Mouse (Mus musculus): ENCODE results near the gene Ccdc167. TPM values are rescaled to one million over a fixed set of nuclear protein-coding genes. Genes with fewer than 3 reads are reported as not detected.

The Ccdc167 gene
- polyA plus RNA-seq, 1 experiment from 2014 or later = 13.8 TPM

GRCm38 (mm10) chr17:29680174-29680573 is 36.7 kb downstream of the Ccdc167 start:
- no peak for ATAC-seq (replicated peaks; ENCODE audit: insufficient number of reproducible peaks, low FRiP score, low TSS enrichment, low read depth)
- no peak overlapping the region for H3K4me3 ChIP-seq (ENCODE audit: low read depth, low read length)

GRCm38 (mm10) chr17:29679038-29679767 is 37.6 kb downstream of the Ccdc167 start:
- ATAC-seq (replicated peaks; ENCODE audit: insufficient number of reproducible peaks, low FRiP score, low TSS enrichment, low read depth) (no peak), DNase-seq (ENCODE audit: low spot score) (no peak)
- Histone ChIP-seq H3K4me2 (ENCODE audit: low read depth, low read length) (no peak overlapping the region), H3K27ac (replicated peaks; ENCODE audit: low read depth, low read length) (no peak overlapping the region), H3K36me3 (replicated peaks; ENCODE audit: control insufficient read depth, insufficient read depth, low read depth, low read length) (peaks cover 15% of the 10 kb centered on the region), H3K4me3 (ENCODE audit: low read depth, low read length) (no peak overlapping the region), H3K27me3 (ENCODE audit: control insufficient read depth, insufficient read depth, low read length) (no peaks in the 10 kb centered on the region), H3K9me3 (replicated peaks; ENCODE audit: control insufficient read depth, low read length) (no peaks in the 10 kb centered on the region), H3K9ac (replicated peaks; ENCODE audit: low read length) (no peak overlapping the region), H3K4me1 (ENCODE audit: control insufficient read depth, insufficient read depth, low read length) (no peaks in the 10 kb centered on the region)
- 85% methylated on average over 6 of the region's 6 CpGs for WGBS

More at GRCm38 (mm10) chr17:29680174-29680573, 36.7 kb downstream of the Ccdc167 start:
- H3K36me3 ChIP-seq (replicated peaks; ENCODE audit: control insufficient read depth, insufficient read depth, low read depth, low read length) = peaks cover 16% of the 10 kb centered on the region
- no peaks in the 10 kb centered on the region for H3K27me3 ChIP-seq (ENCODE audit: control insufficient read depth, insufficient read depth, low read length)
- DNase-seq (ENCODE audit: low spot score) = no peak
- H3K4me2 ChIP-seq (ENCODE audit: low read depth, low read length) = no peak overlapping the region
- WGBS = 74% methylated on average over 2 of the region's 2 CpGs
- no peak overlapping the region for H3K27ac ChIP-seq (replicated peaks; ENCODE audit: low read depth, low read length)
- H3K4me1 ChIP-seq (ENCODE audit: control insufficient read depth, insufficient read depth, low read length) = no peaks in the 10 kb centered on the region
- no peak overlapping the region for H3K9ac ChIP-seq (replicated peaks; ENCODE audit: low read length)
- no peaks in the 10 kb centered on the region for H3K9me3 ChIP-seq (replicated peaks; ENCODE audit: control insufficient read depth, low read length)

GRCm38 (mm10) chr17:29678526-29678925 is 38.3 kb downstream of the Ccdc167 start:
- Histone ChIP-seq H3K9ac (replicated peaks; ENCODE audit: low read length) (no peak overlapping the region), H3K9me3 (replicated peaks; ENCODE audit: control insufficient read depth, low read length) (no peaks in the 10 kb centered on the region), H3K4me1 (ENCODE audit: control insufficient read depth, insufficient read depth, low read length) (no peaks in the 10 kb centered on the region), H3K4me2 (ENCODE audit: low read depth, low read length) (no peak overlapping the region), H3K27me3 (ENCODE audit: control insufficient read depth, insufficient read depth, low read length) (no peaks in the 10 kb centered on the region), H3K27ac (replicated peaks; ENCODE audit: low read depth, low read length) (no peak overlapping the region), H3K36me3 (replicated peaks; ENCODE audit: control insufficient read depth, insufficient read depth, low read depth, low read length) (peaks cover 15% of the 10 kb centered on the region), H3K4me3 (ENCODE audit: low read depth, low read length) (no peak overlapping the region)
- 87% methylated on average over 8 of the region's 8 CpGs for WGBS
- ATAC-seq (replicated peaks; ENCODE audit: insufficient number of reproducible peaks, low FRiP score, low TSS enrichment, low read depth) = no peak
- DNase-seq (ENCODE audit: low spot score) = no peak

- H3K9me3 ChIP-seq (replicated peaks; ENCODE audit: control insufficient read depth, low read length) = no peaks in the 10 kb centered on the region
- H3K27ac ChIP-seq (replicated peaks; ENCODE audit: low read depth, low read length) = no peak overlapping the region
- no peak overlapping the region for H3K4me2 ChIP-seq (ENCODE audit: low read depth, low read length)
- no peak overlapping the region for H3K4me3 ChIP-seq (ENCODE audit: low read depth, low read length)
- ATAC-seq (replicated peaks; ENCODE audit: insufficient number of reproducible peaks, low FRiP score, low TSS enrichment, low read depth) = no peak
- no peak overlapping the region for H3K9ac ChIP-seq (replicated peaks; ENCODE audit: low read length)
- no peaks in the 10 kb centered on the region for H3K27me3 ChIP-seq (ENCODE audit: control insufficient read depth, insufficient read depth, low read length)
- no peaks in the 10 kb centered on the region for H3K4me1 ChIP-seq (ENCODE audit: control insufficient read depth, insufficient read depth, low read length)
- WGBS = 90% methylated on average over 4 of the region's 4 CpGs
- DNase-seq (ENCODE audit: low spot score) = no peak
- peaks cover 12% of the 10 kb centered on the region for H3K36me3 ChIP-seq (replicated peaks; ENCODE audit: control insufficient read depth, insufficient read depth, low read depth, low read length)
Observed at GRCm38 (mm10) chr17:29673325-29673724, 43.5 kb downstream of the Ccdc167 start.

- H3K4me3 ChIP-seq (ENCODE audit: low read depth, low read length) = no peak overlapping the region
- 91% methylated on average over 2 of the region's 2 CpGs for WGBS
- peaks cover 10% of the 10 kb centered on the region for H3K36me3 ChIP-seq (replicated peaks; ENCODE audit: control insufficient read depth, insufficient read depth, low read depth, low read length)
- no peak overlapping the region for H3K9ac ChIP-seq (replicated peaks; ENCODE audit: low read length)
- H3K9me3 ChIP-seq (replicated peaks; ENCODE audit: control insufficient read depth, low read length) = no peaks in the 10 kb centered on the region
- H3K4me2 ChIP-seq (ENCODE audit: low read depth, low read length) = no peak overlapping the region
- ATAC-seq (replicated peaks; ENCODE audit: insufficient number of reproducible peaks, low FRiP score, low TSS enrichment, low read depth) = no peak
- H3K27ac ChIP-seq (replicated peaks; ENCODE audit: low read depth, low read length) = no peak overlapping the region
- H3K27me3 ChIP-seq (ENCODE audit: control insufficient read depth, insufficient read depth, low read length) = no peaks in the 10 kb centered on the region
- DNase-seq (ENCODE audit: low spot score) = no peak
- no peaks in the 10 kb centered on the region for H3K4me1 ChIP-seq (ENCODE audit: control insufficient read depth, insufficient read depth, low read length)
Observed at GRCm38 (mm10) chr17:29671021-29671420, 45.8 kb downstream of the Ccdc167 start.

- Histone ChIP-seq H3K9ac (replicated peaks; ENCODE audit: low read length) (no peak overlapping the region), H3K9me3 (replicated peaks; ENCODE audit: control insufficient read depth, low read length) (no peaks in the 10 kb centered on the region), H3K4me1 (ENCODE audit: control insufficient read depth, insufficient read depth, low read length) (no peaks in the 10 kb centered on the region), H3K4me2 (ENCODE audit: low read depth, low read length) (no peak overlapping the region), H3K27ac (replicated peaks; ENCODE audit: low read depth, low read length) (no peak overlapping the region), H3K27me3 (ENCODE audit: control insufficient read depth, insufficient read depth, low read length) (no peaks in the 10 kb centered on the region), H3K36me3 (replicated peaks; ENCODE audit: control insufficient read depth, insufficient read depth, low read depth, low read length) (no peaks in the 10 kb centered on the region; the same call in none of the 2 replicates), H3K4me3 (ENCODE audit: low read depth, low read length) (no peak overlapping the region)
- no peak for DNase-seq (ENCODE audit: low spot score)
- no peak for ATAC-seq (replicated peaks; ENCODE audit: insufficient number of reproducible peaks, low FRiP score, low TSS enrichment, low read depth)
Observed at GRCm38 (mm10) chr17:29669936-29670335, 46.9 kb downstream of the Ccdc167 start.

GRCm38 (mm10) chr17:29669030-29669429 is 47.8 kb downstream of the Ccdc167 start:
- Histone ChIP-seq H3K27me3 (ENCODE audit: control insufficient read depth, insufficient read depth, low read length) (no peaks in the 10 kb centered on the region), H3K27ac (replicated peaks; ENCODE audit: low read depth, low read length) (no peak overlapping the region), H3K9me3 (replicated peaks; ENCODE audit: control insufficient read depth, low read length) (no peaks in the 10 kb centered on the region), H3K4me3 (ENCODE audit: low read depth, low read length) (no peak overlapping the region), H3K36me3 (replicated peaks; ENCODE audit: control insufficient read depth, insufficient read depth, low read depth, low read length) (no peaks in the 10 kb centered on the region; the same call in none of the 2 replicates), H3K4me2 (ENCODE audit: low read depth, low read length) (no peak overlapping the region), H3K4me1 (ENCODE audit: control insufficient read depth, insufficient read depth, low read length) (no peaks in the 10 kb centered on the region), H3K9ac (replicated peaks; ENCODE audit: low read length) (no peak overlapping the region)
- WGBS = 92% methylated on average over 4 of the region's 4 CpGs
- no peak for DNase-seq (ENCODE audit: low spot score)
- no peak for ATAC-seq (replicated peaks; ENCODE audit: insufficient number of reproducible peaks, low FRiP score, low TSS enrichment, low read depth)

GRCm38 (mm10) chr17:29668051-29668986 is 48.5 kb downstream of the Ccdc167 start:
- no peaks in the 10 kb centered on the region for H3K9me3 ChIP-seq (replicated peaks; ENCODE audit: control insufficient read depth, low read length)
- H3K4me1 ChIP-seq (ENCODE audit: control insufficient read depth, insufficient read depth, low read length) = no peaks in the 10 kb centered on the region
- no peak overlapping the region for H3K27ac ChIP-seq (replicated peaks; ENCODE audit: low read depth, low read length)
- 83% methylated on average over 10 of the region's 10 CpGs for WGBS
- no peak overlapping the region for H3K4me3 ChIP-seq (ENCODE audit: low read depth, low read length)
- H3K9ac ChIP-seq (replicated peaks; ENCODE audit: low read length) = no peak overlapping the region
- H3K36me3 ChIP-seq (replicated peaks; ENCODE audit: control insufficient read depth, insufficient read depth, low read depth, low read length) = no peaks in the 10 kb centered on the region; the same call in none of the 2 replicates
- no peak overlapping the region for H3K4me2 ChIP-seq (ENCODE audit: low read depth, low read length)
- no peak for ATAC-seq (replicated peaks; ENCODE audit: insufficient number of reproducible peaks, low FRiP score, low TSS enrichment, low read depth)
- H3K27me3 ChIP-seq (ENCODE audit: control insufficient read depth, insufficient read depth, low read length) = no peaks in the 10 kb centered on the region
- DNase-seq (ENCODE audit: low spot score) = no peak

All from embryonic facial prominence, embryonic 11.5 days (tissue).